Mouse (Mus musculus) CH12.LX (cell line): ENCODE measurements around the gene Sumo3.

Experiments
- CTCF ChIP-seq, 2 experiments: IDR thresholded peaks in 1 of 2; conservative IDR thresholded peaks in 1 of 2; 2 replicates each; pipeline ENCODE4 v1.5.1; 2011 to 2012; ENCODE audit warnings: low read depth in 2 of 2, low read length in 2 of 2, improper control_type of control experiment in 1 of 2, inconsistent platforms in 1 of 2, mild to moderate bottlenecking in 1 of 2, moderate library complexity in 1 of 2
- USF1 ChIP-seq: IDR thresholded peaks from 2 replicates; pipeline ENCODE4 v1.6.1; 2014; ENCODE audit warnings: low read depth, mild to moderate bottlenecking, inconsistent platforms, low read length, improper control_type of control experiment

GRCm38 (mm10) chr10:77589117-77589516 is 16.8 kb upstream of the Sumo3 start:
- TF ChIP-seq CTCF (conservative IDR thresholded peaks at IDR 0.05 in 1 of 2, IDR thresholded peaks at IDR 0.05 in 1 of 2; ENCODE audit: low read depth in 2 of 2, low read length in 2 of 2) = no peak
- no peak for TF ChIP-seq USF1
